Mouse (Mus musculus) cortical plate, adult 2 months (tissue): ENCODE measurements at regions not wholly inside any gene's neighbourhood (a gene's known extent, or its start where the extent isn't known, plus 50 kb on each side); places are given as distances from the start of the nearest gene placed in this dataset.

Source experiments
- CTCF ChIP-seq: fragments of 200-500 bp; IDR thresholded peaks from 2 replicates; pipeline ENCODE4 v1.5.1; 2011; ENCODE audit warnings: mild to moderate bottlenecking, control low read depth, low read length; ENCODE audit not compliant: insufficient read depth; ENCODE audit errors: extremely low read depth
- POLR2A ChIP-seq: fragments of 200-500 bp; IDR thresholded peaks from 2 replicates; pipeline ENCODE4 v1.6.1; 2011; ENCODE audit warnings: mild to moderate bottlenecking, low read length, control low read depth; ENCODE audit not compliant: insufficient read depth; ENCODE audit errors: extremely low read depth

DNA sequence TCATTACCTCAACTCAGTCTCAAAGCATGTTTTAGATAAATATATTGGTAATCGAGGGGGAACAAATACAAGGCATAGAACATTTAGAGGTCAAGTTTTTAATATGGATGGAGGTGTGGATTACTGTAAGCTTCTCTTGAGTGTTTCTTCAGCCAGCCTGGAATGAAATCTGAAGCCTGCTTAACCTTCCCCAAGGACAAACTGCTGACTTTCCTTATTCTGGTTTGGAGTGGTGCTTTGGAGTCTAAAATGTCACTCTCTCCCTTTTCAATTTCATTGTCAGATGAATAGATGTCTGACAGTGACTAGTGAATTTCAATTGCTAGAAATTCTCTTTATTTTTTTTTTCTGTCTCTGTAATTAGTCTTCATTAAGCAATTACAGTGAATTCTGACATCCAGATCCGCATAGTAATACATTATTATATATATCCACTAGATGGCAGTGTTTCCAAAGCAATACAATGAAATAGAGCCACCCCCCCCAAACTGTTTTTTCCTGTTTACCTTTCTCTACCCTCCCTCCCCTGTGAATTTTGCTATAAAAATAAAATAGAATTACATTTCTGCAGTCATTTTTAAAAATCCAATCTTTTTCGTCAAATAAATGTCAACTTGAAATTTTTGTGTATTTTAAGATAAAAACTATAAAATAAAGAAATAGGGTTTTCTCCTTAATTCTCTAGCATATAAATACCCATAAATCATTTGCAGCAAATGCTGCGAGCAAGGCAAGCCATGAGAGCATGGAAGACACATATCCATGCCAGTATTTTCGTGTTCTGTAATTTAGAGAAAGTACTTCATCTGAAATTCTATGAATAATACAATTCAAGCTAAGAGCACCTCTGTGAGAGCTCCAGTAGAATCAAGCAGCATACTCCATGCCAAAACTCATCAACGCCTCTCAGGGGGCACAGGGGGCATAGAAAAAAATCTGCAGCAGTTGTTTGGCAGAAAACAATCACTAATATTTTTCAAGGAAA lies 626.2 kb upstream of the Vrk2 start:
- TF ChIP-seq CTCF, result no peak
- no peak for TF ChIP-seq POLR2A
